Mouse (Mus musculus) left cerebral cortex, postnatal 36 days (tissue): Measurements from ENCODE around the gene Ccp110. TPM values are rescaled to one million over a fixed set of nuclear protein-coding genes. Genes with fewer than 3 reads are reported as not detected.

ENCODE experiments used
- DNase-seq, 2 experiments: peaks; one replicate each; pipeline ENCODE4 v3.0.0; 2021 to 2022; ENCODE audit warnings: low spot score in 2 of 2, mixed read lengths in 1 of 2
- intact Hi-C: fragments of 180-260 bp; cut with DNase I; formaldehyde crosslinking; loops from one replicate; pipeline ENCODE4 v1.15.1; 2025
- total RNA-seq, 2 experiments: library from RNA; stranded (reverse); gene quantifications; 2 replicates each; pipeline ENCODE4 v1.2.3; 2021

Gene Ccp110
- 10 to 100 TPM; 50.0 to 52.4 TPM for total RNA-seq

- peak; percentile 94 to 95 for DNase-seq
- intact Hi-C loops: no loop called here
These were observed at the start of gene Ccp110 for GRCm38 (mm10) chr7:118712228-118713173. TSS of gene Ccp110 (plus strand) at chr7:118712552.

- DNase-seq: no peak
- intact Hi-C loops: no loop called here
These were observed 44.6 kb upstream of the Ccp110 start for GRCm38 (mm10) chr7:118667773-118668172.

- no peak for DNase-seq
- intact Hi-C loops: no loop called here
These were observed 42.2 kb upstream of the Ccp110 start for GRCm38 (mm10) chr7:118670142-118670541.

GRCm38 (mm10) chr7:118676826-118677225, 35.5 kb upstream of the Ccp110 start:
- intact Hi-C loops: no loop called here
- DNase-seq: no peak

GRCm38 (mm10) chr7:118688199-118688598, 24.2 kb upstream of the Ccp110 start:
- intact Hi-C loops: loop anchor here (1.0 to 10.0 kb wide), 3 partner anchors 93 to 386 kb away; partner anchors contain the start of gene Syt17
- peak; percentile 78 to 84 for DNase-seq

GRCm38 (mm10) chr7:118689088-118689487, 23.3 kb upstream of the Ccp110 start:
- intact Hi-C loops: loop anchor here (5.0 to 10.0 kb wide), 2 partner anchors 244 to 387 kb away; partner anchors contain the start of gene Syt17
- no peak for DNase-seq

- intact Hi-C loops: no loop called here
- no peak for DNase-seq
These were observed 21.1 kb upstream of the Ccp110 start for GRCm38 (mm10) chr7:118691287-118691686.

GRCm38 (mm10) chr7:118696146-118696545, 16.2 kb upstream of the Ccp110 start:
- intact Hi-C loops: no loop called here
- no peak for DNase-seq

GRCm38 (mm10) chr7:118697168-118697567, 15.2 kb upstream of the Ccp110 start:
- intact Hi-C loops: no loop called here

GRCm38 (mm10) chr7:118698882-118699281, 13.5 kb upstream of the Ccp110 start:
- intact Hi-C loops: no loop called here
- no peak for DNase-seq

More at GRCm38 (mm10) chr7:118697168-118697567, 15.2 kb upstream of the Ccp110 start:
- DNase-seq: no peak

- DNase-seq: no peak
- intact Hi-C loops: no loop called here
These were observed 9.2 kb upstream of the Ccp110 start for GRCm38 (mm10) chr7:118703144-118703561.

- intact Hi-C loops: no loop called here
These were observed 8.1 kb upstream of the Ccp110 start for GRCm38 (mm10) chr7:118704001-118704850.

GRCm38 (mm10) chr7:118705101-118705961, 7.0 kb upstream of the Ccp110 start, which contains the start of gene Gde1:
TSS of gene Gde1 (minus strand) at chr7:118705778.
- intact Hi-C loops: no loop called here
- peak; percentile 91 to 93 for DNase-seq

More at GRCm38 (mm10) chr7:118704001-118704850, 8.1 kb upstream of the Ccp110 start:
- DNase-seq: no peak

- intact Hi-C loops: no loop called here
- DNase-seq: no peak
These were observed 6.3 kb upstream of the Ccp110 start for GRCm38 (mm10) chr7:118706051-118706450.

- intact Hi-C loops: no loop called here
- no peak for DNase-seq
These were observed 5.9 kb upstream of the Ccp110 start for GRCm38 (mm10) chr7:118706488-118706887.

- no peak for DNase-seq
- intact Hi-C loops: no loop called here
These were observed 5.1 kb upstream of the Ccp110 start for GRCm38 (mm10) chr7:118707216-118707615.

GRCm38 (mm10) chr7:118708002-118708401, 4.3 kb upstream of the Ccp110 start:
- intact Hi-C loops: no loop called here
- DNase-seq: no peak

- no peak for DNase-seq
- intact Hi-C loops: no loop called here
These were observed 1.6 kb upstream of the Ccp110 start for GRCm38 (mm10) chr7:118710776-118711175.

GRCm38 (mm10) chr7:118714873-118715272, 2.5 kb downstream of the Ccp110 start:
- DNase-seq: no peak
- intact Hi-C loops: no loop called here
